Mouse (Mus musculus) kidney, embryonic 16.5 days (tissue): ENCODE data around the gene Gadd45a. TPM values are rescaled to one million over a fixed set of nuclear protein-coding genes. Genes with fewer than 3 reads are reported as not detected.

Source experiments
- ATAC-seq: fragments of 200-750 bp; cut with Nextera tagmentation; 2 replicates; pipeline ENCODE4 v1.8.0; 2017; ENCODE audit warnings: moderate TSS enrichment; ENCODE audit not compliant: low FRiP score, low TSS enrichment
- H3K27ac ChIP-seq: fragments of 300-500 bp; sonication (generic); 2 replicates; pipeline ENCODE4 v1.5.1; 2014; ENCODE audit warnings: low read length
- H3K27me3 ChIP-seq: fragments of 300-500 bp; sonication (generic); 2 replicates; pipeline ENCODE4 v1.6.1; 2014; ENCODE audit warnings: low read length, control low read depth, mixed read lengths; ENCODE audit not compliant: insufficient read depth
- H3K36me3 ChIP-seq: fragments of 300-500 bp; sonication (generic); 2 replicates; pipeline ENCODE4 v1.6.1; 2014; ENCODE audit warnings: low read length, control low read depth, mixed read lengths; ENCODE audit not compliant: insufficient read depth
- H3K4me1 ChIP-seq: fragments of 300-500 bp; sonication (generic); 2 replicates; pipeline ENCODE4 v1.6.1; 2014; ENCODE audit warnings: low read length, control low read depth, mixed read lengths; ENCODE audit not compliant: insufficient read depth
- H3K4me2 ChIP-seq: fragments of 300-500 bp; sonication (generic); replicated peaks from 2 replicates; pipeline ENCODE4 v1.6.1; 2014; ENCODE audit warnings: low read depth, low read length
- H3K4me3 ChIP-seq: fragments of 300-500 bp; sonication (generic); 2 replicates; pipeline ENCODE4 v1.5.1; 2014; ENCODE audit warnings: mild to moderate bottlenecking, low read length
- H3K9ac ChIP-seq: fragments of 300-500 bp; sonication (generic); replicated peaks from 2 replicates; pipeline ENCODE4 v1.6.1; 2014; ENCODE audit warnings: low read length
- H3K9me3 ChIP-seq: fragments of 300-500 bp; sonication (generic); 2 replicates; pipeline ENCODE4 v1.6.1; 2016; ENCODE audit warnings: low read length, control low read depth
- WGBS: fragments of 180-500 bp; shearing (Covaris S2); extraction: QIAGEN DNeasy Blood & Tissue Kit; methylation state at CpG from one replicate; pipeline ENCODE4 v1.1.7; 2014; 5-methylcytosine and 5-hydroxymethylcytosine counted together
- polyA plus RNA-seq: library from polyadenylated mRNA; unstranded; fragments of >200 nt; fragmentation: Nextera tagmentation; extraction: Ambion mirVana; gene quantifications from 2 replicates; pipeline ENCODE4 v1.2.1, GENCODE M21; 2015

Gene Gadd45a
- polyA plus RNA-seq, 1 experiment from 2014 or later: 39.4 TPM

DNA sequence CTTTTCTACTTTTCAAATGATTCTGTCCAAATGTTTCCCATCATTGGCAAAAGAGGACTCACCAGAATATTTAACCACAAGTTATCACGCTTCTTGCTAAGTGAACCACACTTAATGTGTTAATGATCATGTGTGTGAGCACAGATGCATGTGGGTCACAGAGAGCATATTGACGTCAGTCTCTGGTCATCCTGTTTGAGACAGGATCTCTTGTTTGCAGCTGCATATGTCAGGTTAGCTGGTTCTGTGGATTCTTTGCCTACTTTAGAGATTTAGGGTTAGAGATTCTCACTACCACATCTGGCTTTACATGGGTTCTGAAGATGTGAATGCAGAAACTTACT is 12.4 kb upstream of the Gadd45a start:
- Histone ChIP-seq H3K9me3 (no peaks in the 10 kb centered on the region), H3K27me3 (no peaks in the 10 kb centered on the region), H3K4me3 (no peak overlapping the region), H3K27ac (no peak overlapping the region), H3K36me3 (no peaks in the 10 kb centered on the region), H3K4me2 (no peak overlapping the region), H3K9ac (no peak overlapping the region), H3K4me1 (peaks cover 10% of the 10 kb centered on the region)
- no peak; the same call in 1 of the 2 replicates for ATAC-seq
- 44% methylated on average over 2 of the region's 2 CpGs for WGBS

DNA sequence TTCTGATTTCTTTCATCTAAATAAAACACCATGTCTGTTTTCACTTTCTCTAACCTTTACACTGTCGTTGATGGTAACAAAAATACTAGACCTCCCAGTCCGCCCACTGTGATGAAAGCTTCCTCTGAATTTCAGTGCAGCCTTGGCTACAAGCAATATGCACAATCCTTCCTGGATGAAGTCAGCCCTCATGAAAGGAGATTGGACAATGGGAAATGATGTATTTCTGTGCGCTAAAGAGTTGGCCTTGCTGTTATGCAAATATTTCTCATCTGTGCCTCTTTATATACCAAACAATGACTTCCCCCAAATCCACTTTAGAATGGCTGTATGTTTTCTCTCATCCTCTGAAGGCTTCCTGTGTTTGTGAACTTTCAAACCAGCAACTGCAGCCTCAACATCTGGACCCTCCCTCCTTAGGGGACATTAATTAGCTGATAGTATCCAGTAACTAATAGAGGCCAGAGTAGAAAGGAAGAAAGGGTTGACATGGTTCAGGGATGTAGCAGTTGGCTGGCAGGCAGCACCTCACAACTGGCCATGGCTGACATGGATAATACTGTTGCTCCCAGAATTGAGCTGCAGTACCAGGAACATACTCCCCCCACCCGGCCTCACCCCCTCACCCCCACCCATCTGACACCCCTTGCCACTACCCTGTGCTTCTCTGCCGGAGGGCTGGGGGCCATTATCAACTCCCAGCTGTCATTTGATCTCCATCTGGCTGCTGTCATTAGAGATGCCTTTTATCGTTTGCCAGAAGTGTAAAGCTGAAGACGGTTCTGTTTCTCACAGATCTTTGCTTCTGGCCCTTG is 11.8 kb upstream of the Gadd45a start:
- no peaks in the 10 kb centered on the region for H3K36me3 ChIP-seq
- peaks cover 10% of the 10 kb centered on the region for H3K4me1 ChIP-seq
- H3K9me3 ChIP-seq: no peaks in the 10 kb centered on the region
- no peak overlapping the region for H3K9ac ChIP-seq
- no peak overlapping the region for H3K27ac ChIP-seq
- peak; percentile 61 for ATAC-seq
- WGBS: 31% methylated on average over 7 of the region's 7 CpGs
- no peak overlapping the region for H3K4me3 ChIP-seq
- no peak overlapping the region for H3K4me2 ChIP-seq
- H3K27me3 ChIP-seq: no peaks in the 10 kb centered on the region

DNA sequence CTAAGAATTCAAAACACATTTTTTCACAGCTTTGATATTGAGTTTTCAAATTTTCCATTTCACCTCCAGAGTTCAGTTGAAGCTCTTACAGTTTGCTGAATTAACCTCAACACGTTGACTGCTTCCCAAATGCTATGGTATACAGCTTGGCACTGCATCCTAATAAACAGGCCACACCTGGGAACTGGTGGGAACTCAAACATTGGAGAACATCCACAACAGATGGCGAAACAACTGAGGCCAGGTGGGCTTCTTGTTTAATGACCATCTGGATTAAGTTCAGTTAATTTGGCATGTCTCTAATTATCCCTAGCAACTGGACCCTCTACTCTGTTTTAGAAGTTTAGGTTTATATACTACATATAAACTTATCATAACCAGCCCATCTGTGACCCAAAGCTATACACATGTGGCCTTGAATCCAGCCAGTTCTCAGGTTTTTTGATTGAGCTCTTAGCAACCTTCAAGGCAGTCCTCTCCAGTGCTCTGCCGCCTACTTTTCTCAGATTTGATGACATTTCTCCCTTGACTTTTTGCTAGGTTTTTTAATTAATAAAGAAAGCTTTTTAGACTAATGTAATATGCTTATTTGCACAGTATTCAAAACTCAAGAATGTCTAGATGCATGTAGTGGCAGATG is 10.9 kb upstream of the Gadd45a start:
- Histone ChIP-seq H3K4me2 (no peak overlapping the region), H3K36me3 (no peaks in the 10 kb centered on the region), H3K27me3 (no peaks in the 10 kb centered on the region), H3K4me3 (no peak overlapping the region), H3K27ac (no peak overlapping the region), H3K4me1 (peaks cover 10% of the 10 kb centered on the region), H3K9me3 (no peaks in the 10 kb centered on the region), H3K9ac (no peak overlapping the region)
- ATAC-seq: no peak
- 88% methylated on average over 3 of the region's 3 CpGs for WGBS

DNA sequence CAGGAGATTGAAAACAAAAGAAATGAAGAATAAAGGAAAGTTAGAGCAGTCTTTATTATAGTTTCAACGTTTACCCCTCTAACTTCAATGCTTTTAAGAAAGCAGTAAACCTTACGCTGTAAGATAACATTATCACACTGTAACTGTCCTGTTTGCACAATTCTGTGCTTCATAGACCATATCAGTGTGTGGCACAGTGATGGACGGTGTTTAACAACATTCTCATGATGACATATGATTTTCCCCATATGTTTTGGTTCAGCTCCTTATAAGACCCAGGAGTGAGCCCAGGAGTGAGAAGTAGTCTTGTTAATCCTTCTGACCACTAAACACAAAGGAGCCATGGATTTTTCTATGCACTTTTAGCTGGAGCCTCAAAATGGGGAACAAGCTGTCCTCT is 9.7 kb upstream of the Gadd45a start:
- Histone ChIP-seq H3K4me2 (no peak overlapping the region), H3K4me1 (peaks cover 10% of the 10 kb centered on the region), H3K9me3 (no peaks in the 10 kb centered on the region), H3K4me3 (no peak overlapping the region), H3K27me3 (no peaks in the 10 kb centered on the region), H3K36me3 (no peaks in the 10 kb centered on the region), H3K9ac (no peak overlapping the region; the same call in 1 of the 2 replicates), H3K27ac (no peak overlapping the region)
- 67% methylated on average over 3 of the region's 3 CpGs for WGBS
- ATAC-seq: no peak

DNA sequence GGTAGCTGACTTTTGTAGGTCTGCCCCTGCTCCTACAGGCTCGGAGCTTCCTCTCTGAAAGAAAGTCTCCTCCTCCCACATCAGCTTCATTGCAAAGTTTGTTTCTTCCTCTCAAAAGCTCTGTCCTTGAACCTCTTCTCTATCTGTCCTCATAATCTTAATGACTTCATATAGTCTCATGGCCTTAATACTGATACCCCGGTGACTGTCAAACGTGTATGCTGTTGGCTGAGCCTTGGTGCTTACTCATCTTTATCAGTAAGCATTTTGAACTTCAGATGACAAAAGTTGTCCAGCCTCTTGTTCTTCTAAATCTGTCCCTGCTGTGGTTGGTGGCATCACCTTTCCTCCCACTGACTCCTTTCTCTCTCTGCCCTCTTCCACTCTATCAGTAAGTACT is 8.2 kb upstream of the Gadd45a start:
- Histone ChIP-seq H3K4me3 (no peak overlapping the region), H3K9ac (no peak overlapping the region), H3K4me2 (no peak overlapping the region), H3K9me3 (no peaks in the 10 kb centered on the region), H3K36me3 (no peaks in the 10 kb centered on the region), H3K27me3 (no peaks in the 10 kb centered on the region), H3K4me1 (peaks cover 10% of the 10 kb centered on the region), H3K27ac (no peak overlapping the region)
- WGBS: 77% methylated on average over 3 of the region's 3 CpGs
- ATAC-seq: no peak

DNA sequence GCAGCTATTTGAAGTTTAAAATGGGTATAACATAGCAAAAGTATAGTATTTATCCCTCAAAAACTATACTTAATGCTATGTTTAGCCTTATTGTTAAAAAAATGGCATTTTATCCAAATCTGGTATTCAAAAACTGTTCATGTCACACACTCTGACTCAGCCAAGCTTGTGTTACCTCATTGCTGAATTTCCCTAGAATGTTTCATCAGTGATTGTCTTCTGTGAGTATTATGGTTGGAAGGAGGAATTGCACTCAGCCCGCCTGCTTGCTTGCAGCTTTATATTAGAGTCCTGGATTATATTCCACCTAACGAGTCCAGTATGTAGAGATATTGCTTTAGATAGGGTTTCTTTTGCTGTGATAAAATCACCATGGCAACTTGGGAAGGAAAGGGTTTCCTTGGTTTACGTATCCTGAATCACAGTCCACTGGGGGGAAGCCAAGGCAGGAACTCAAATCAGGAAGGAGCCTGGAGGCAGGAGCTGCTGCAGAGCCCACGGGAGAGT is 3.7 kb upstream of the Gadd45a start:
- H3K27me3 ChIP-seq: no peaks in the 10 kb centered on the region
- H3K4me3 ChIP-seq: no peak overlapping the region
- no peak for ATAC-seq
- no peak overlapping the region for H3K27ac ChIP-seq
- peaks cover 9% of the 10 kb centered on the region; the same call in 1 of the 2 replicates for H3K4me1 ChIP-seq
- 54% methylated on average over 4 of the region's 4 CpGs for WGBS
- no peak overlapping the region for H3K4me2 ChIP-seq
- H3K9ac ChIP-seq: no peak overlapping the region
- H3K36me3 ChIP-seq: no peaks in the 10 kb centered on the region
- H3K9me3 ChIP-seq: no peaks in the 10 kb centered on the region

DNA sequence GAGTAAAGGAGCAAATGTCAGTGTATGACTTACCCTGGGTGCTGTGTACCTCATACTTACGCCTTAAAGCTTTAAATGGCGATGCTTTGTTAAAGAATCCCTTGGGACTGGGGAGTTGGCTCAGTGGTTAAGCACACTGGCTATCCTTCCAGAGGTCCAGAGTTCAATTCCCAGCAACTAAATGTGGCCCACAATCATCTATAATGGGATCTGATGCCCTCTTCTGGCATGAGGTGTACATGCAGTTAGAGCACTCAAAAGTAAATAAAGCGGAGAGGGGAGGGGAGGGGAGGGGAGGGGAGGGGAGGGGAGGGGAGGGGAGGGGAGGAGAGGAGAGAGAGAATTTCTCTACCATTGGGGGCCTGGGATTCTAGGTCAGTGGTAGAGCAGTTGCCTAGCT is 1.7 kb upstream of the Gadd45a start:
- Histone ChIP-seq H3K9me3 (no peaks in the 10 kb centered on the region), H3K4me1 (peaks cover 21% of the 10 kb centered on the region; the same call in 1 of the 2 replicates), H3K9ac (no peak overlapping the region), H3K27ac (no peak overlapping the region), H3K27me3 (no peaks in the 10 kb centered on the region), H3K4me2 (no peak overlapping the region), H3K4me3 (no peak overlapping the region), H3K36me3 (no peaks in the 10 kb centered on the region)
- no peak for ATAC-seq
- WGBS: 94% methylated on average over 2 of the region's 3 CpGs

DNA sequence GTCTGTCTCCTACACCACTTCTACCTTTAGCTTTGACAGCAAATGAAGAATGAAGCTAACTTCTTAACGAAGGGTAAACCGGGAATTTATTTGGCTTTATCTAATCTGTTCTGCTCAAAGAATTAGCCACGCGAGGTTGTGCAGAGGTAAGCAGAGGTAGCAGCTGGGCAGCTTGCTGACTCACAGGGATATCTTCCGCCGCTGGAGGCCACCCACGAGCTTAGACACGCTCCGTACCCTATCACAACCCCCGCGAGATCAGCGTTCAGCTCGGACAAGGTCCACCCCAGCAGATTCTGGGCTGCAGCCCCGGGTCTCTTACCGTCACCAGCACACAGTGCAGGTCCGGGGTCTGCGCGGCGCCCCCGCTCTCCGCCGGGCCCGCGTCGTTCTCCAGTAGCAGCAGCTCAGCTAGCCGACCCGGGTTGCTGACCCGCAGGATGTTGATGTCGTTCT is 873 bp downstream of the Gadd45a start:
- Histone ChIP-seq H3K4me1 (peaks cover 21% of the 10 kb centered on the region; the same call in 1 of the 2 replicates), H3K36me3 (no peaks in the 10 kb centered on the region), H3K9ac (peak overlapping the region; percentile 96), H3K4me3 (peak overlapping the region; percentile 90), H3K4me2 (peak overlapping the region; percentile 53), H3K27me3 (no peaks in the 10 kb centered on the region), H3K27ac (peak overlapping the region; percentile 97), H3K9me3 (no peaks in the 10 kb centered on the region)
- WGBS: under 1% methylated on average over 29 of the region's 29 CpGs
- peak; percentile 79 for ATAC-seq

DNA sequence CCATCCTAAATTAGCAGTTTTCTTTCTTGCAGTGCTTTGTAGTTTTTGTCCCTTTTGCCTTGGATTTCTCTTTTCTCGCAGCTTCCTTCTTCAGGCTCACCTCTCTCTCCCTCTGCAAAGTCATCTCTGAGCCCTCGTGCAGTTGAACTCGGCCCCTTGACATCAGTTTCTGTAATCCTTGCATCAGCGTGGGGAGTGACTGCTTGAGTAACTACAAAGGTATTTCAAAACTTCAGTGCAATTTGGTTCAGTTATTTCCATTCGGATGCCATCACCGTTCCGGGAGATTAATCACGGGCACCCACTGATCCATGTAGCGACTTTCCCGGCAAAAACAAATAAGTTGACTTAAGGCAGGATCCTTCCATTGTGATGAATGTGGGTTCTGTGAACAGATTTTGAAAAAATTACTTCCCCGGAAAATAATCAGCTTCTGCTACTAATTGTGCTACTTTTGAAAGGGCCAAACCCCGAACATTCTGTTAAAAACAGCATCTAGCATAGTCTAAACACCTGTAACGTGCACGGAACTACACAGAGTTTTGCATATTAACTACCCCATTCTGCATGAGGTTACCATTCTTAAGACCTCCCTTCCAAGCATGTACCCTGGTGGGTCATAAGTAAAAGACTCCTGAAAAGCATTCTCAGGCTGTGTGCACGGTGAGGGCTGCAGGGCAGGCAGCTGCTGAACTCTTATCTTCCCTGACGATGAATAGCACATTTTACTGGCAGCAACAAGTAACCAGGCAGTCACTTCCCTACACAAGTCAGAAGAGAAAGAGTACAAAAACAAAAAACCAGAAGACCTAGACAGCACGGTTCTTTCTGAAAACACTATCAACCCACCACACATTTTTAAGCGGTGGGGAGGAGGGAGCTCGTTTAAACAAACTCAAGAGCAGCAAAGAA is 1.6 kb downstream of the Gadd45a start:
- peak overlapping the region; percentile 90 for H3K4me3 ChIP-seq
- H3K9ac ChIP-seq: peak overlapping the region; percentile 96
- ATAC-seq: no peak
- H3K4me2 ChIP-seq: peak overlapping the region; percentile 53
- peaks cover 21% of the 10 kb centered on the region; the same call in 1 of the 2 replicates for H3K4me1 ChIP-seq
- H3K27me3 ChIP-seq: no peaks in the 10 kb centered on the region
- H3K36me3 ChIP-seq: no peaks in the 10 kb centered on the region
- no peaks in the 10 kb centered on the region for H3K9me3 ChIP-seq
- 11% methylated on average over 19 of the region's 19 CpGs for WGBS
- peak overlapping the region; percentile 97 for H3K27ac ChIP-seq
